Comparison of ENCODE assay signal across 15 mouse cellular contexts in the genomic region with DNA sequence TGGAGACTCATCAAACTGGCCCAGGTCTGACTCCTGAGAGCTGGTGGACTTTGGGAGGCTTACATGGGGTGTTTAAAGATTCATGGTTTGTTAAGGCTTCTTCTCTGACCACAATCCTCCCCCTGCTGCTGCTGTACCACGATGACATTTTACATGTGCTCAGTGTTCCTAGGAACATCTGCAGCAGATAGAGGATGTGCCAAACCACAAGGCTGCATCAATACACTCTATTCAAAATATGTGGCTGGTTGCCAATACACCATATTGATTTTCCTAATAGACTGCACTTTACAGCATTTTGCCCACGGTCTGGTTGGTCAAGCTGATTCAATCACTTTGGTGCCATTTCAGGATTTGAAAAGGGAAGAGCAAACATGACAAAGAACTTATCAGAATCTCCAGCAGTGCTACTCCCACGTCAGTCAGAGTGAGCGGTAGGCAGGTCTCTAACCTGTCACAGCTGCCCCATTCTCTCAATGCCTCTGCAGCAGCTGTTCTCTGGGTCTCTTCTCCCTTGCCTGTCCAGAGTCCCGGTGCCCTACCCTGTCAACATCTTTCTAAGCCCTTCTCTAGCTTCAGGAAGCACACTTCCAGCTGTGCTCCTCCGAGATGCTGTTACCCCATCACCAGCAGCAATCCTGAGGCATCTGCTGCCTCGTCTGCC. TPM values are rescaled to one million over a fixed set of nuclear protein-coding genes. Genes with fewer than 3 reads are reported as not detected.
DNase-seq lines count a peak whose midpoint lies in the region; ATAC-seq and TF ChIP-seq lines count a peak whose summit lies in the region.
"Had no signal": no experiment of that assay in that cellular context is flagged by ENCODE, and none has a peak within 500 bp of the region (broad histone marks: within the 10 kb centered on the region; RNA-seq: fewer than 3 reads in every experiment).

No protein-coding gene starts in this region.

- TF ChIP-seq EP300 in heart, adult 2 months (IDR thresholded peaks at IDR 0.05; ENCODE audit: insufficient read depth, low read depth, low read length) = no peak

- H3K4me3 ChIP-seq in hindbrain, postnatal 0 days (ENCODE audit: low read length) = no peak overlapping the region
- H3K4me3 ChIP-seq in hindbrain, embryonic 16.5 days (ENCODE audit: low read length) = no peak overlapping the region
- no peak overlapping the region for H3K4me3 ChIP-seq in kidney, embryonic 14.5 days (ENCODE audit: low read length)
- H3K4me3 ChIP-seq in heart, adult 2 months = no peak overlapping the region
- H3K4me3 ChIP-seq: embryonic facial prominence, embryonic 12.5 days; forebrain, embryonic 10.5 days; heart, embryonic 12.5 days had no signal

- H3K79me2 ChIP-seq in heart, adult 2 months (replicated peaks; ENCODE audit: control insufficient read depth, insufficient read depth, low read length) = no peaks in the 10 kb centered on the region

- TF ChIP-seq CTCF in hindbrain, postnatal 0 days (IDR thresholded peaks at IDR 0.05; ENCODE audit: low read depth) = no peak
- TF ChIP-seq CTCF in heart, adult 2 months (IDR thresholded peaks at IDR 0.05) = no peak

- no peak overlapping the region for H3K4me2 ChIP-seq in hindbrain, postnatal 0 days (ENCODE audit: low read depth, low read length)
- H3K4me2 ChIP-seq in hindbrain, embryonic 16.5 days (ENCODE audit: low read length) = no peak overlapping the region
- H3K4me2 ChIP-seq in kidney, embryonic 14.5 days (replicated peaks; ENCODE audit: low read depth, low read length) = no peak overlapping the region
- H3K4me2 ChIP-seq: embryonic facial prominence, embryonic 12.5 days; heart, embryonic 12.5 days had no signal

- H3K4me1 ChIP-seq in hindbrain, postnatal 0 days (ENCODE audit: insufficient read depth, low read length) = no peaks in the 10 kb centered on the region
- H3K4me1 ChIP-seq in hindbrain, embryonic 16.5 days (ENCODE audit: control insufficient read depth, insufficient read depth, low read depth, low read length) = peaks cover 2% of the 10 kb centered on the region
- no peaks in the 10 kb centered on the region for H3K4me1 ChIP-seq in kidney, embryonic 14.5 days (ENCODE audit: control insufficient read depth, insufficient read depth, low read length)
- peaks cover 2% of the 10 kb centered on the region; the same call in 1 of the 2 replicates for H3K4me1 ChIP-seq in heart, adult 2 months (ENCODE audit: control insufficient read depth, insufficient read depth, low read length)
- H3K4me1 ChIP-seq: embryonic facial prominence, embryonic 12.5 days; forebrain, embryonic 10.5 days; heart, embryonic 12.5 days had no signal

- peaks cover 47% of the 10 kb centered on the region for H3K36me3 ChIP-seq in hindbrain, postnatal 0 days (ENCODE audit: insufficient read depth, low read length)
- H3K36me3 ChIP-seq in hindbrain, embryonic 16.5 days (ENCODE audit: control insufficient read depth, insufficient read depth, low read length) = peaks cover 14% of the 10 kb centered on the region
- H3K36me3 ChIP-seq in kidney, embryonic 14.5 days (ENCODE audit: control insufficient read depth, insufficient read depth, low read length) = peaks cover 92% of the 10 kb centered on the region
- no peaks in the 10 kb centered on the region for H3K36me3 ChIP-seq in heart, adult 2 months (ENCODE audit: control insufficient read depth, insufficient read depth, low read length)

- H3K9ac ChIP-seq in hindbrain, postnatal 0 days (replicated peaks; ENCODE audit: low read length) = no peak overlapping the region
- H3K9ac ChIP-seq in hindbrain, embryonic 16.5 days (ENCODE audit: low read depth, low read length) = no peak overlapping the region
- no peak overlapping the region for H3K9ac ChIP-seq in kidney, embryonic 14.5 days (ENCODE audit: low read depth, low read length)
- H3K9ac ChIP-seq in heart, adult 2 months (ENCODE audit: low read depth, low read length) = no peak overlapping the region
- H3K9ac ChIP-seq: embryonic facial prominence, embryonic 12.5 days; heart, embryonic 12.5 days had no signal

- intact Hi-C loops in heart, adult 2 months (cut with DNase I) = loop anchor here (5.0 kb wide), 1 partner anchor 250 kb away; no protein-coding TSS in a partner anchor

- ATAC-seq in hindbrain, postnatal 0 days = no peak
- no peak for ATAC-seq in hindbrain, embryonic 16.5 days
- ATAC-seq in common myeloid progenitor, adult 5-6 weeks (replicated peaks; ENCODE audit: low read depth, poor library complexity, severe bottlenecking) = peak; percentile 45
- no peak for ATAC-seq in kidney, embryonic 14.5 days (ENCODE audit: low FRiP score, low TSS enrichment)

- no peaks in the 10 kb centered on the region for H3K9me3 ChIP-seq in hindbrain, postnatal 0 days (ENCODE audit: low read length)
- no peaks in the 10 kb centered on the region for H3K9me3 ChIP-seq in hindbrain, embryonic 16.5 days (ENCODE audit: control insufficient read depth, low read length)
- no peaks in the 10 kb centered on the region for H3K9me3 ChIP-seq in kidney, embryonic 14.5 days (ENCODE audit: control insufficient read depth, low read length)
- H3K9me3 ChIP-seq: embryonic facial prominence, embryonic 12.5 days; forebrain, embryonic 10.5 days; heart, embryonic 12.5 days had no signal

- WGBS in hindbrain, postnatal 0 days = 62% methylated on average over 7 of the region's 7 CpGs
- 58% methylated on average over 7 of the region's 7 CpGs for WGBS in hindbrain, embryonic 16.5 days
- WGBS in kidney, embryonic 14.5 days = 91% methylated on average over 7 of the region's 7 CpGs
- WGBS in heart, adult 2 months = 76% methylated on average over 7 of the region's 7 CpGs

- no peak for TF ChIP-seq POLR2A in heart, adult 2 months (IDR thresholded peaks at IDR 0.05; ENCODE audit: insufficient read depth, low read depth, low read length)

- no peak overlapping the region for H3K27ac ChIP-seq in hindbrain, postnatal 0 days
- no peak overlapping the region for H3K27ac ChIP-seq in hindbrain, embryonic 16.5 days (ENCODE audit: low read depth, low read length)
- no peak overlapping the region for H3K27ac ChIP-seq in kidney, embryonic 14.5 days (ENCODE audit: low read depth, low read length)
- no peak overlapping the region for H3K27ac ChIP-seq in heart, adult 2 months
- H3K27ac ChIP-seq: embryonic facial prominence, embryonic 12.5 days; forebrain, embryonic 10.5 days had no signal

- DNase-seq in hindbrain, postnatal 0 days (ENCODE audit: low spot score) = peak; percentile 43
- DNase-seq in 3T3-L1 (ENCODE audit: low read depth, low spot score) (peak; percentile 57), 416B (ENCODE audit: low read depth) (peak; percentile 51)
- DNase-seq in heart, adult 2 months = no peak
- DNase-seq: cerebellum, postnatal 25 days; left cerebral cortex, postnatal 4 days; lung, adult 18-20 months; lung, postnatal 4 days; thymus, adult 2 months had no signal

- H3K27me3 ChIP-seq in hindbrain, postnatal 0 days (ENCODE audit: insufficient read depth, low read length) = no peaks in the 10 kb centered on the region
- H3K27me3 ChIP-seq in hindbrain, embryonic 16.5 days (replicated peaks; ENCODE audit: control insufficient read depth, insufficient read depth, low read length) = no peaks in the 10 kb centered on the region
- no peaks in the 10 kb centered on the region for H3K27me3 ChIP-seq in kidney, embryonic 14.5 days (ENCODE audit: control insufficient read depth, insufficient read depth, low read length)
- no peaks in the 10 kb centered on the region for H3K27me3 ChIP-seq in heart, adult 2 months (ENCODE audit: control insufficient read depth, insufficient read depth, low read length)
- H3K27me3 ChIP-seq: embryonic facial prominence, embryonic 12.5 days; heart, embryonic 12.5 days had no signal

RNA-seq across cellular contexts. Expression of gene Rspry1, which starts 19.8 kb away (rescaled TPM):
- 29.6 and 36.1 TPM in 2 replicates for total RNA-seq in hindbrain, postnatal 0 days (2014; rRNA removed)
- polyA plus RNA-seq in hindbrain, postnatal 0 days (2015; fragmentation: Nextera tagmentation; extraction: Ambion mirVana) = 31.4 and 34.1 TPM in 2 replicates
- polyA plus RNA-seq in hindbrain, embryonic 16.5 days (2015; fragmentation: Nextera tagmentation; extraction: Ambion mirVana) = 45.0 and 48.1 TPM in 2 replicates
- 37.1 and 42.9 TPM in 2 replicates for total RNA-seq in common myeloid progenitor, adult 5-6 weeks (2017)
- polyA plus RNA-seq in kidney, embryonic 14.5 days (2014; fragmentation: Nextera tagmentation; extraction: Ambion mirVana) = 29.6 and 37.3 TPM in 2 replicates
- total RNA-seq in heart, adult 2 months (2021) = 10 to 100 TPM; 10.1 to 10.6 TPM
- 3.8 and 7.9 TPM in 2 replicates for polyA plus RNA-seq in heart, adult 2 months (2012; rRNA removed)

RNA-seq across cellular contexts. Expression of gene Fam192a, which starts 19.8 kb away (rescaled TPM):
- total RNA-seq in hindbrain, postnatal 0 days (2014; rRNA removed) = 24.4 and 32.7 TPM in 2 replicates
- 64.6 and 66.9 TPM in 2 replicates for polyA plus RNA-seq in hindbrain, postnatal 0 days (2015; fragmentation: Nextera tagmentation; extraction: Ambion mirVana)
- 67.4 and 67.9 TPM in 2 replicates for polyA plus RNA-seq in hindbrain, embryonic 16.5 days (2015; fragmentation: Nextera tagmentation; extraction: Ambion mirVana)
- total RNA-seq in common myeloid progenitor, adult 5-6 weeks (2017) = 104 and 157 TPM in 2 replicates
- polyA plus RNA-seq in kidney, embryonic 14.5 days (2014; fragmentation: Nextera tagmentation; extraction: Ambion mirVana) = 60.2 and 82.1 TPM in 2 replicates
- 10 to 100 TPM; 18.6 to 20.3 TPM for total RNA-seq in heart, adult 2 months (2021)
- 13.7 and 17.5 TPM in 2 replicates for polyA plus RNA-seq in heart, adult 2 months (2012; rRNA removed)

RNA-seq across cellular contexts. Expression of gene Cpne2, which starts 49.2 kb away (rescaled TPM):
- 45.5 and 57.8 TPM in 2 replicates for total RNA-seq in hindbrain, postnatal 0 days (2014; rRNA removed)
- 33.6 and 39.3 TPM in 2 replicates for polyA plus RNA-seq in hindbrain, postnatal 0 days (2015; fragmentation: Nextera tagmentation; extraction: Ambion mirVana)
- polyA plus RNA-seq in hindbrain, embryonic 16.5 days (2015; fragmentation: Nextera tagmentation; extraction: Ambion mirVana) = 22.7 and 23.5 TPM in 2 replicates
- 78.1 and 88.0 TPM in 2 replicates for total RNA-seq in common myeloid progenitor, adult 5-6 weeks (2017)
- polyA plus RNA-seq in kidney, embryonic 14.5 days (2014; fragmentation: Nextera tagmentation; extraction: Ambion mirVana) = 13.2 and 13.6 TPM in 2 replicates
- total RNA-seq in heart, adult 2 months (2021) = 1 to 10 TPM; 3.4 to 3.9 TPM
- polyA plus RNA-seq in heart, adult 2 months (2012; rRNA removed) = 8.3 and 14.1 TPM in 2 replicates

Comparison
In these comparisons a context has a peak if more than half of its experiments do, and no peak if none do; other contexts are left out.
1. DNase-seq: peak in hindbrain, postnatal 0 days (single experiment), 3T3-L1 (single experiment) and 416B (single experiment); none in heart, adult 2 months (0 of 2).